Mouse (Mus musculus) myocyte (in vitro differentiated cells): Measurements from ENCODE around the gene Lamb3.

Experiments used
- MAX ChIP-seq: IDR thresholded peaks from one replicate; pipeline ENCODE4 v1.6.1; 2011; ENCODE audit warnings: low read depth, mild to moderate bottlenecking, control low read depth
- SRF ChIP-seq: IDR thresholded peaks from one replicate; pipeline ENCODE4 v1.6.1; 2011; ENCODE audit warnings: low read depth; ENCODE audit not compliant: control insufficient read depth, insufficient read length

GRCm38 (mm10) chr1:193232732-193233131 lies 25.2 kb downstream of the Lamb3 start:
- TF ChIP-seq SRF (no peak), MAX (no peak)
